Mouse (Mus musculus): Measurements from ENCODE around the gene Cbr4.

DNA sequence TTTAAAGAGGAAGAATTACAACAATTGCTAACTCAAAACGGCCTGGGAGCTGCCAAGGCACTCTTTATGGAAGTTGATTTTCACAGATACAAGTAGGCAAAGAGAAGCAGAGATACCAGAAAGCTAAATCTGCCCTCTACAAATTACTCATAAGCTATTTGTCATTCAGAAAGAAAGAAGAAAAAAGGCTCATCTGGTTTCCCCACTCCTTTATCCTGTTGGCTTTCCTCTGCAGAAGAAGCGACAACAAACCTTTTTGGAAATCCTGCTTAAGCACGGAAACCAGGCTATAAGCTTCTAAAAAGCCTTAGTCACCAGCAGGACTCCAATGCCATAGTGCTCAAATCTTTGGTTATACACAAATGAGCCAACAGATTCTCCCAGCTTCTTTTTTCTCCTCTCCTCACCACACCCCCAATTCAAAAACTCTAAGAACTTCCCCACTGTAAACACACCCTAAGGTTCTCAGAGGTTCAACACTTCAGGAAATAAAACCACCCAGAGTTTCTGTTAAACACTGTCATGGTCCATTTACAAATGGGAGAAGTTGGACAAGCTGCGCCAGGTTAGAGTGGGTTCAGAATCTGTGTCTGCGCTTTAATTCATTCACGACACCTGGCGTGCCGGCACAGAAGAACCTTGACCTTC is 65.3 kb downstream of the Cbr4 start:
- TF ChIP-seq POLR2A (IDR thresholded peaks at IDR 0.05; ENCODE audit: insufficient read length, low read depth), result no peak
- no peak for TF ChIP-seq MAX (IDR thresholded peaks at IDR 0.05; ENCODE audit: low read depth)
- no peak for TF ChIP-seq SRF (IDR thresholded peaks at IDR 0.05; ENCODE audit: control insufficient read depth, insufficient read length, low read depth)
- TF ChIP-seq POLR2AphosphoS2 (IDR thresholded peaks at IDR 0.05; ENCODE audit: insufficient read length, low read depth), result no peak
- TF ChIP-seq MYOG (IDR thresholded peaks at IDR 0.05; ENCODE audit: control insufficient read depth in 1 of 3, insufficient read depth in 1 of 3, insufficient read length in 2 of 3, low read depth in 2 of 3), result no peak
- TF ChIP-seq TCF3 (IDR thresholded peaks at IDR 0.05; ENCODE audit: insufficient read length, low read depth), result no peak
